Mouse (Mus musculus) G1E (cell line): ENCODE data around the gene Dmp1.

Source experiments
- CTCF ChIP-seq: IDR thresholded peaks from 2 replicates; pipeline ENCODE4 v1.5.1; 2012; ENCODE audit warnings: low read depth, low read length, inconsistent platforms, mixed read lengths
- GATA1 ChIP-seq: IDR thresholded peaks from 2 replicates; pipeline ENCODE4 v1.6.1; 2012; ENCODE audit warnings: borderline replicate concordance, low read length, inconsistent platforms, mixed read lengths
- TAL1 ChIP-seq: conservative IDR thresholded peaks from 2 replicates; pipeline ENCODE4 v1.6.1; 2012; ENCODE audit warnings: low read depth, low read length, inconsistent platforms, mixed read lengths

GRCm38 (mm10) chr5:104239674-104240378, 37.4 kb downstream of the Dmp1 start:
- no peak for TF ChIP-seq CTCF
- no peak for TF ChIP-seq GATA1
- TF ChIP-seq TAL1, result no peak
